Mouse (Mus musculus) C2C12 (cell line): Measurements from ENCODE around the gene Tex11. TPM values are rescaled to one million over a fixed set of nuclear protein-coding genes. Genes with fewer than 3 reads are reported as not detected.

ENCODE experiments used
- H3K27me3 ChIP-seq: one replicate; pipeline ENCODE4 v1.6.1; 2011; ENCODE audit not compliant: control insufficient read depth, insufficient read depth, insufficient read length
- H3K36me3 ChIP-seq: one replicate; pipeline ENCODE4 v1.6.1; 2011; ENCODE audit not compliant: control insufficient read depth, insufficient read depth
- H3K4me3 ChIP-seq: one replicate; pipeline ENCODE4 v1.5.1; 2011; ENCODE audit warnings: mild to moderate bottlenecking, control low read depth; ENCODE audit not compliant: poor library complexity, insufficient read depth, severe bottlenecking
- H3K79me2 ChIP-seq: one replicate; pipeline ENCODE4 v1.6.1; 2011; ENCODE audit not compliant: control insufficient read depth, insufficient read depth
- H3K79me3 ChIP-seq: one replicate; pipeline ENCODE4 v1.6.1; 2011; ENCODE audit warnings: low read depth, control low read depth
- H3ac ChIP-seq: one replicate; pipeline ENCODE3; 2011; ENCODE audit warnings: low read depth; ENCODE audit not compliant: control insufficient read depth, insufficient read length
- CEBPB ChIP-seq: IDR thresholded peaks from one replicate; pipeline ENCODE4 v1.6.1; 2011; ENCODE audit warnings: low read depth, mild to moderate bottlenecking, control low read depth, moderate library complexity
- CTCF ChIP-seq: IDR thresholded peaks from one replicate; pipeline ENCODE4 v1.5.1; 2011; ENCODE audit not compliant: control insufficient read depth, insufficient read depth, insufficient read length
- FOSL1 ChIP-seq: IDR thresholded peaks from one replicate; pipeline ENCODE4 v1.8.0; 2011; ENCODE audit warnings: mild to moderate bottlenecking, low read length; ENCODE audit not compliant: poor library complexity, insufficient read depth, severe bottlenecking
- MAX ChIP-seq: IDR thresholded peaks from one replicate; pipeline ENCODE4 v1.6.1; 2011; ENCODE audit warnings: mild to moderate bottlenecking, control low read depth
- MYOD1 ChIP-seq: IDR thresholded peaks from one replicate; pipeline ENCODE4 v1.6.1; 2011; ENCODE audit warnings: low read depth; ENCODE audit not compliant: control insufficient read depth, insufficient read length
- MYOG ChIP-seq: IDR thresholded peaks from one replicate; pipeline ENCODE4 v1.6.1; 2011; ENCODE audit not compliant: control insufficient read depth, insufficient read length; ENCODE audit errors: extremely low read depth
- USF1 ChIP-seq: IDR thresholded peaks from one replicate; pipeline ENCODE4 v1.6.1; 2011; ENCODE audit warnings: low read depth, mild to moderate bottlenecking, control low read depth, moderate library complexity
- polyA plus RNA-seq: library from polyadenylated mRNA; unstranded; fragments of >200 nt; fragmentation: generic; extraction: Trizol; gene quantifications from one replicate; pipeline ENCODE4 v1.2.1, GENCODE M21; 2012; ENCODE audit warnings: missing spikeins

The Tex11 gene
- polyA plus RNA-seq, 1 experiment, result not detected

GRCm38 (mm10) chrX:100943640-100944039 lies 115.8 kb downstream of the Tex11 start:
- H3K79me3 ChIP-seq, result no peaks in the 10 kb centered on the region
- H3K27me3 ChIP-seq, result no peaks in the 10 kb centered on the region
- no peaks in the 10 kb centered on the region for H3K79me2 ChIP-seq
- H3K36me3 ChIP-seq, result no peaks in the 10 kb centered on the region
- no peak overlapping the region for H3K4me3 ChIP-seq
- no peak overlapping the region for H3ac ChIP-seq
- TF ChIP-seq USF1, result no peak
- no peak for TF ChIP-seq MYOG
- TF ChIP-seq MYOD1, result no peak
- TF ChIP-seq MAX, result no peak
- no peak for TF ChIP-seq CTCF
- no peak for TF ChIP-seq FOSL1
- no peak for TF ChIP-seq CEBPB

- no peak for TF ChIP-seq FOSL1
- TF ChIP-seq USF1, result no peak
- no peak for TF ChIP-seq MYOG
- no peak for TF ChIP-seq MAX
- no peak for TF ChIP-seq MYOD1
- Histone ChIP-seq H3K27me3 (no peaks in the 10 kb centered on the region), H3K79me3 (no peaks in the 10 kb centered on the region), H3K79me2 (no peaks in the 10 kb centered on the region), H3K4me3 (no peak overlapping the region), H3K36me3 (no peaks in the 10 kb centered on the region), H3ac (no peak overlapping the region)
Observed at GRCm38 (mm10) chrX:100839211-100839610, 220.3 kb downstream of the Tex11 start.

- Histone ChIP-seq H3ac (no peak overlapping the region), H3K79me3 (no peaks in the 10 kb centered on the region), H3K79me2 (no peaks in the 10 kb centered on the region), H3K4me3 (no peak overlapping the region), H3K36me3 (no peaks in the 10 kb centered on the region), H3K27me3 (no peaks in the 10 kb centered on the region)
- TF ChIP-seq MYOG, result no peak
- TF ChIP-seq CEBPB, result no peak
- TF ChIP-seq CTCF, result no peak
- TF ChIP-seq MAX, result no peak
- TF ChIP-seq MYOD1, result no peak
- no peak for TF ChIP-seq FOSL1
- no peak for TF ChIP-seq USF1
Observed at GRCm38 (mm10) chrX:100832806-100833205, 226.7 kb downstream of the Tex11 start.

GRCm38 (mm10) chrX:100825557-100825956 lies 233.9 kb downstream of the Tex11 start:
- no peaks in the 10 kb centered on the region for H3K79me3 ChIP-seq
- no peaks in the 10 kb centered on the region for H3K36me3 ChIP-seq
- no peaks in the 10 kb centered on the region for H3K79me2 ChIP-seq
- H3K27me3 ChIP-seq, result no peaks in the 10 kb centered on the region
- H3K4me3 ChIP-seq, result no peak overlapping the region
- H3ac ChIP-seq, result no peak overlapping the region
- TF ChIP-seq CTCF (no peak), MYOD1 (no peak), FOSL1 (no peak), CEBPB (no peak), MAX (no peak), MYOG (no peak), USF1 (no peak)

GRCm38 (mm10) chrX:100821149-100821548 lies 238.3 kb downstream of the Tex11 start:
- Histone ChIP-seq H3ac (no peak overlapping the region), H3K36me3 (no peaks in the 10 kb centered on the region), H3K4me3 (no peak overlapping the region), H3K27me3 (no peaks in the 10 kb centered on the region), H3K79me3 (no peaks in the 10 kb centered on the region), H3K79me2 (no peaks in the 10 kb centered on the region)
- TF ChIP-seq MYOG, result no peak

GRCm38 (mm10) chrX:100818681-100819080 lies 240.8 kb downstream of the Tex11 start:
- no peak overlapping the region for H3K4me3 ChIP-seq
- no peaks in the 10 kb centered on the region for H3K27me3 ChIP-seq
- H3K36me3 ChIP-seq, result peaks cover 5% of the 10 kb centered on the region
- H3K79me2 ChIP-seq, result no peaks in the 10 kb centered on the region
- H3K79me3 ChIP-seq, result no peaks in the 10 kb centered on the region
- TF ChIP-seq CEBPB, result no peak
- TF ChIP-seq CTCF, result no peak
- TF ChIP-seq USF1, result no peak
- no peak for TF ChIP-seq MYOG
- no peak for TF ChIP-seq MYOD1
- TF ChIP-seq MAX, result no peak
- no peak for TF ChIP-seq FOSL1
- H3ac ChIP-seq, result no peak overlapping the region
